Mouse (Mus musculus) ES-E14 (cell line): ENCODE measurements at regions not wholly inside any gene's neighbourhood (a gene's known extent, or its start where the extent isn't known, plus 50 kb on each side); places are given as distances from the start of the nearest gene placed in this dataset.
"Not testable (repeated sequence)": the region's sequence is repeated elsewhere in the genome, so short reads cannot be mapped to it uniquely, and the experiment has no call there.

ENCODE experiments used
- CHD2 ChIP-seq: IDR thresholded peaks from 2 replicates; pipeline ENCODE4 v1.6.1; 2014; ENCODE audit warnings: mild to moderate bottlenecking, low read depth, low read length, inconsistent platforms
- MAFK ChIP-seq: IDR thresholded peaks from 2 replicates; pipeline ENCODE4 v1.6.1; 2014; ENCODE audit warnings: mild to moderate bottlenecking, low read depth, low read length, inconsistent platforms; ENCODE audit not compliant: insufficient read depth
- ZNF384 ChIP-seq: IDR thresholded peaks from 2 replicates; pipeline ENCODE4 v1.6.1; 2012; ENCODE audit warnings: low read depth, low read length, inconsistent platforms

- not testable (repeated sequence) for TF ChIP-seq ZNF384, CHD2, MAFK
Observed at GRCm38 (mm10) chr12:18207941-18208340, 306.4 kb upstream of the 5730507C01Rik start.
